Mouse (Mus musculus) liver, embryonic 13.5 days (tissue): Measurements from ENCODE around the gene Epp13. TPM values are rescaled to one million over a fixed set of nuclear protein-coding genes. Genes with fewer than 3 reads are reported as not detected.
A peak's percentile ranks its signal among the peaks of the same experiment; 100 is the strongest.
"Not testable (repeated sequence)": the region's sequence is repeated elsewhere in the genome, so short reads cannot be mapped to it uniquely, and the experiment has no call there.

Experiments
- ATAC-seq: fragments of 200-750 bp; cut with Nextera tagmentation; 2 replicates; pipeline ENCODE4 v1.8.0; 2017; ENCODE audit warnings: low read depth, mild to moderate bottlenecking, moderate number of reproducible peaks, moderate library complexity
- DNase-seq: peaks from one replicate; pipeline ENCODE4 v3.0.0; 2022
- H3K27ac ChIP-seq: fragments of 300-500 bp; sonication (generic); 2 replicates; pipeline ENCODE4 v1.5.1; 2015; ENCODE audit warnings: moderate library complexity, mild to moderate bottlenecking, inconsistent platforms
- H3K27me3 ChIP-seq: fragments of 300-500 bp; sonication (generic); 2 replicates; pipeline ENCODE4 v1.6.1; 2015; ENCODE audit warnings: mild to moderate bottlenecking, inconsistent platforms
- H3K36me3 ChIP-seq: fragments of 300-500 bp; sonication (generic); 2 replicates; pipeline ENCODE4 v1.6.1; 2015; ENCODE audit warnings: mild to moderate bottlenecking, inconsistent platforms
- H3K4me1 ChIP-seq: fragments of 300-500 bp; sonication (generic); replicated peaks from 2 replicates; pipeline ENCODE4 v1.6.1; 2015; ENCODE audit warnings: inconsistent platforms
- H3K4me2 ChIP-seq: fragments of 300-500 bp; sonication (generic); 2 replicates; pipeline ENCODE4 v1.6.1; 2015; ENCODE audit warnings: inconsistent platforms, mild to moderate bottlenecking, moderate library complexity
- H3K4me3 ChIP-seq: fragments of 300-500 bp; sonication (generic); replicated peaks from 2 replicates; pipeline ENCODE4 v1.5.1; 2015; ENCODE audit warnings: mild to moderate bottlenecking, inconsistent platforms
- H3K9ac ChIP-seq: fragments of 300-500 bp; sonication (generic); 2 replicates; pipeline ENCODE4 v1.6.1; 2015; ENCODE audit warnings: mild to moderate bottlenecking, inconsistent platforms
- H3K9me3 ChIP-seq: fragments of 300-500 bp; sonication (generic); replicated peaks from 2 replicates; pipeline ENCODE4 v1.6.1; 2016; ENCODE audit warnings: inconsistent platforms
- WGBS: fragments of 180-500 bp; shearing (Covaris S2); methylation state at CpG from one replicate; pipeline ENCODE4 v1.1.7; 2015; ENCODE audit not compliant: insufficient replicate concordance; 5-methylcytosine and 5-hydroxymethylcytosine counted together
- polyA plus RNA-seq: library from polyadenylated mRNA; unstranded; fragments of >200 nt; fragmentation: Nextera tagmentation; extraction: Ambion mirVana; gene quantifications from 2 replicates; pipeline ENCODE4 v1.2.1, GENCODE M21; 2015

Gene Epp13
- polyA plus RNA-seq, 1 experiment from 2014 or later = not detected

DNA sequence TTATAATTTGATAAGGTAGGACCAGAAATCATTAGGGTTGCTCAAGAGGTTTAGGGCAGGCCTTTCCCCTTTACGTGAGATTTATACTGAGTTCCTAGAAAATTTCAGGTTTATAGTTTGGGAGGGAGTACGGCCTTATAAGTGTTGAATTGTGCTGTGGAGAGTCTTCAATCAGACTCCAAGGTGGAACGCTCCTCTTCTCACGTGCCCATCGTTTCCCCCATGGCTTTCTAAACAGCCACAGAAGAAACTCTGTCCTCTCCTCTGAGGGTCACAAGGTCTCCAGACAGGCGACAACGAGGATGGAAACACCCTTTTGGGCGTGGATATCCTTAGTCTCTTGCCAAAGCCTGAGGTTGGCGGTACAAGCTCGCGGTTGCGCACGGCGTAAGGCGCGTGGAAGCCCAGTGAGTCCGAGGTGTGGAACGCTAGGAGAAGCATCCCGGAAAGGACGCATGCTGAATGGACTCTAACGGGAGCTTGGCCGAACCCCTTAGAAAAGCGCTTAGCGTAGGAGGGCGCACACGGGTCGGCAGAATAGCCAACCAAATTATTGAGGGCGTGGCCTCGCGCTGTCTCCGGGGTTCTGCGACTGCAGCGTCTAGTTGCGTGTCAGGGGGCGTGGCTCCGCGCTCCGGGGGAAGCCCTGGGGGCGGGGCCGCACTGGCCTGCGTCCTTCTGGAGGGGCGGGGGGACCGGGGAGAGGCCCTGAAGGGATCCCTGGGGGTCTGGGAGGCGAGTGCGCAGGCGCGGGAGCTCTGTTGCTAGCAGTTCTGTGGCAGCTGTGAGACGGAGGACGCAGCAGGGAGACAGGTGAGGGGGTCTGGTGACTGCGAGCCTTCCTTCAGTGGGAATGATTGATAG lies 33.6 kb downstream of the Epp13 start, which contains the start of gene Zfp667:
Gene Zfp667, plus strand, starts transcription at position 738 of the 864 bp plus-strand sequence.
- 3% methylated on average over 50 of the region's 50 CpGs for WGBS

DNA sequence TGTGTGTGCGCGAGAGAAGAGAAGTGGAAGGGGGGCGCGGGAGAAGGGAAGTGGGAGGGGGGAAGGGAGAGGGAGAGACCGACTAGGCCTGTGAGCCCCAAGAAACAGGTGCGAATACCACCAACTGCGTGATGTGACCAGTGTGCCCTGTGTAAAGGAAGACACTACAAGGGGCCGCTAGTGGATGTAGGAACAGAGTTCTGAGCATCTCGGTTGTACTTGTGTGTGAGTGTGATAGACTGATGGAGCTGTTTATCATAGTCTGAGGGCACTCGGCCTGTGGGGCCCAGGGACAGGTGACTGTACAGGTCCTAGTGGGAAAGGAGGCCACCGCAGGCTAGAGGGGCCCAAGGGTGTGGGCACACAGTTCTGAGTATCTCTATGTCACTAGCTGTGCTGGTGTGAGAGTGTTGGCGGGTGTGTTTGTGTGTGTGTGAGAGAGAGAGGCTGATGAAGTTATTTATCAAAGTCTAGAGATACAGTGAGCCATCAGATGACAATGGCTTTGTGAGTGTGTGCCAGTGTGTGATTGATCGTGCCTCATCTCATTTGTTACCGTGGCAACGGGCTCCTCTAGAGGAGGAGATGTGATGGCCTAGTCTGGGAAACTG lies 34.5 kb downstream of the Epp13 start:
- Histone ChIP-seq H3K4me2 (peak overlapping the region; percentile 82), H3K27me3 (no peaks in the 10 kb centered on the region), H3K36me3 (peaks cover 3% of the 10 kb centered on the region; the same call in 1 of the 2 replicates), H3K27ac (peak overlapping the region; percentile 76), H3K4me1 (peaks cover 48% of the 10 kb centered on the region), H3K4me3 (peak overlapping the region; percentile 71), H3K9me3 (no peaks in the 10 kb centered on the region), H3K9ac (peak overlapping the region; percentile 75)
- ATAC-seq (peak; percentile 74), DNase-seq (peak; percentile 54)
- WGBS = 19% methylated on average over 15 of the region's 15 CpGs

More for the DNA sequence above, 33.6 kb downstream of the Epp13 start, which contains the start of gene Zfp667:
- Histone ChIP-seq H3K9ac (peak within 1 kb of the TSS; percentile 75), H3K4me2 (peak within 1 kb of the TSS; percentile 82), H3K27ac (peak within 1 kb of the TSS; percentile 76), H3K36me3 (peaks cover 3% of the 10 kb centered on the region; the same call in 1 of the 2 replicates), H3K27me3 (no peaks in the 10 kb centered on the region), H3K4me3 (peak within 1 kb of the TSS; percentile 71), H3K4me1 (peaks cover 48% of the 10 kb centered on the region), H3K9me3 (no peaks in the 10 kb centered on the region)
- peak; percentile 96 for DNase-seq
- ATAC-seq = peak; percentile 83

DNA sequence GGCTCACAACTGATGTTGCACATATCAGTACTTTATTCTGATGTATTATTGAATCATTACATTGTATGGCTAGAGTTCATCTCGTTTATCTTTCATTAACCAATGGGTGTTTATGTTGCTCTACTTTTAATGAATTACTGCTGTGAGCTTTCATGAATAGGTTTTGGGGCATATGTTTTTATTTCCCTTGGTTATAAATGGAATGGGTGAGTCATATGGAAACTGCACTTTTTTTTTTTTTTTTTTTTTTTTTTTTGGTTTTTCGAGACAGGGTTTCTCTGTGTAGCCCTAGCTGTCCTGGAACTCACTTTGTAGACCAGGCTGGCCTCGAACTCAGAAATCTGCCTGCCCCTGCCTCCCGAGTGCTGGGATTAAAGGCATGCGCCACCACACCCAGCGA lies 38.6 kb downstream of the Epp13 start:
- Histone ChIP-seq H3K4me1 (peaks cover 24% of the 10 kb centered on the region), H3K36me3 (peaks cover 29% of the 10 kb centered on the region)
- H3K4me2 ChIP-seq, ATAC-seq, H3K27ac ChIP-seq, H3K9me3 ChIP-seq, H3K9ac ChIP-seq, H3K4me3 ChIP-seq, DNase-seq, H3K27me3 ChIP-seq: not testable (repeated sequence)
- WGBS = 70% methylated on average over 5 of the region's 6 CpGs

DNA sequence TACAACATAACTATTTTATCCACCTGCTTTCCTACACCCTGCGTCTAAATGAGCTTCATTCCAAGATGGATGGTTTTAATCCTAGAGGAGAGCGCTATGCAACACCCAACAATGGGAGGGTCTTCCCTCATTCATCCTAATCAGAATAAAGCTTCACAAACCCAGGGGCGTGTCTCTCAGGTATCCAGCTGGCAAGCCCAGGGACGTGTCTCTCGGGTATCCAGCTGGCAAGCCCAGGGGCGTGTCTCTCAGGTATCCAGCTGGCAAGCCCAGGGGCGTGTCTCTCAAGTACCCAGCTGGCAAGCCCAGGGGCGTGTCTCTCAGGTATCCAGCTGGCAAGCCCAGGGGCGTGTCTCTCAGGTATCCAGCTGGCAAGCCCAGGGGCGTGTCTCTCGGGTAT lies 48.3 kb downstream of the Epp13 start:
- DNase-seq, H3K9me3 ChIP-seq, ATAC-seq, H3K4me3 ChIP-seq, H3K27ac ChIP-seq, H3K27me3 ChIP-seq, H3K4me2 ChIP-seq, H3K4me1 ChIP-seq, H3K9ac ChIP-seq: not testable (repeated sequence)
- H3K36me3 ChIP-seq = peaks cover 27% of the 10 kb centered on the region
- WGBS = 68% methylated on average over 11 of the region's 11 CpGs

DNA sequence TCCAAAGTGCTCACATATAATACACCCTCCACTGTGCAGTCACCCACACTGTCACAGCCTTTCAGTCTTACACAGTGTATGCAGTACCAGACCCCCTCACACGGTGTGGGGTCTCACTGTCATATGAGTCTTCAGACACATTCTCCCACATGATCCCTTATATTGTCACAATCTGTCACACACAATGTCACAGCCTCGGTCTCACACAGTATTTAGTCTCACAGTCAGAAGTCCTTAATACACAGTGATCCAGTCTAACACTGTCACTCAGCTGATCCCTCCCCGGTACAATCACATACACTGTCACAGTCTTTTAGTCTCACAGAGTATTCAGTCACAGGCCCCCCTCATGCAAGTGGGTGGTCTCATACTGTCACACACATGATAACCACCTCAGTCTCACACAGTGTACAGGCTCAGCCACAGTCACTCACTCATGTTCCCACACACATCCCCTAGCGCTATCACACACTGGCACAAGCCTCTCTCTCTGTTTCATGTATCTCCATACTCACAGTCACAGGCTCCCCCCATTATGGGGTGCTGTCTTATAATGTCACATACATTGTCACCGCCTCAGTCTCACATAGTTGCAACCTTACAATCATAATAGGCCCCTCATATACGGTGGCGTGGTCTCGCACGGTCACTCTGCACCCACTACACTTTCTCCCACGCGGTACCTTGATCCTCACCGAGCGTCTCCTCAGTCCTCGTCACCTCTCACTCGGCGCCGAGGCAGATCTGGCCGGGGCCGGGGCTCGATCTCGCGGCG lies 78.1 kb downstream of the Epp13 start:
- peak; percentile 75 for ATAC-seq
- no peaks in the 10 kb centered on the region for H3K9me3 ChIP-seq
- H3K9ac ChIP-seq = peak overlapping the region; percentile 76
- no peaks in the 10 kb centered on the region for H3K36me3 ChIP-seq
- H3K4me3 ChIP-seq = peak overlapping the region; percentile 68
- peak overlapping the region; percentile 60; the same call in 1 of the 2 replicates for H3K27ac ChIP-seq
- no peak for DNase-seq
- 15% methylated on average over 23 of the region's 23 CpGs for WGBS
- peaks cover 14% of the 10 kb centered on the region for H3K4me1 ChIP-seq
- H3K27me3 ChIP-seq = no peaks in the 10 kb centered on the region
- peak overlapping the region; percentile 79 for H3K4me2 ChIP-seq

DNA sequence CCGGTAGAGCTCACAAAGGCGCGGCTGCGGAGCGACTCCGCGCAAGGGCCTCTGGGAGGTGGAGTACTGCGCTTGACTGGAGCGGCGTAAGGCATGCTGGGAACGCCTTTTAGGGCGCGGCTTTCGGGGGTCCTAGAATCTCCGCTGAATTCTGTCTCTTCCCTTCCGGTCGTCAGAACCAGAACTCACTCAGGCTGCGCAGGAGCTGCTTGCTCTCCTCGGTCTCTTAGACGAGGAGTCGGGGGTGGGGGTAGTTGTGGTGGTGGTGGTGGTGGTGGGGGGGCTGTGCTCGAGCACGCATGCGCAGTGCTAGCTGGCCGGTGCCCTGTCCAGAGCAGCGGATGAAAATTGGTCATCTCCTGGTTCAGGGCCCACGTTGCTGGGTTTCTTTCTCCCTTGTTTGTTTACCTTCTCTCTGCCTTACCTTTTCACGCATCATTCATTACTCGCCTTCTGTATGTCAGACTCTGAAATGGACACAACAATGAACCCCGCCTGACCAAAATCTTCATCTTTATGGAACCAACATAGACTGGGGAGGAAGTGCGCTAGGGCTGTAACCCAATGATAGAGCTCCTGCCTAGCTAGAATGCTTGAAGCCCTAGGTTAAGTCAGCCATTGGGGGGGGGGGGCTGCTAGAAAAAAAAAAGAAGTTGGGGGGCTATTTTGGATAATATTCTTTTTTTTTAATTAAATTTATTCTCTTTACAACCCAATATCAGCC lies 78.9 kb downstream of the Epp13 start, which contains the start of gene Zfp583:
Gene Zfp583, minus strand, starts transcription at position 53 of the 724 bp plus-strand sequence.
- peak within 1 kb of the TSS; percentile 79 for H3K4me2 ChIP-seq
- no peaks in the 10 kb centered on the region for H3K27me3 ChIP-seq
- H3K27ac ChIP-seq = peak within 1 kb of the TSS; percentile 60
- no peaks in the 10 kb centered on the region for H3K36me3 ChIP-seq
- peaks cover 14% of the 10 kb centered on the region for H3K4me1 ChIP-seq
- ATAC-seq = peak; percentile 93
- peak within 1 kb of the TSS; percentile 76 for H3K9ac ChIP-seq
- WGBS = 4% methylated on average over 31 of the region's 31 CpGs
- DNase-seq = peak; percentile 76
- peak within 1 kb of the TSS; percentile 68 for H3K4me3 ChIP-seq
- no peaks in the 10 kb centered on the region for H3K9me3 ChIP-seq

Other genes starting within 250 kb of the Epp13 start
- not detected in 2 replicates for gene Vmn1r65, start 241.7 kb upstream of the Epp13 start, polyA plus RNA-seq
- gene Nlrp4c, start 207.5 kb upstream of the Epp13 start, polyA plus RNA-seq = not detected in 2 replicates
- 9.9 and 12.0 TPM in 2 replicates for gene Zfp787, start 96.7 kb upstream of the Epp13 start, polyA plus RNA-seq
- 19.6 and 21.0 TPM in 2 replicates for gene Zfp444, start 80.5 kb upstream of the Epp13 start, polyA plus RNA-seq
- not detected in 2 replicates for gene Galp, start 55.6 kb upstream of the Epp13 start, polyA plus RNA-seq
- not detected in 2 replicates for gene Zscan5b, start 30.4 kb upstream of the Epp13 start, polyA plus RNA-seq
- gene Zfp667, start 33.9 kb downstream of the Epp13 start, polyA plus RNA-seq = 7.1 and 7.6 TPM in 2 replicates
- 1.1 and 1.3 TPM in 2 replicates for gene Zfp583, start 78.6 kb downstream of the Epp13 start, polyA plus RNA-seq
- gene Gm3854, start 91.0 kb downstream of the Epp13 start, polyA plus RNA-seq = 0.32 and 0.39 TPM in 2 replicates
- 0.88 and 0.97 TPM in 2 replicates for gene Zfp78, start 110.6 kb downstream of the Epp13 start, polyA plus RNA-seq
- gene Zfp28, start 130.6 kb downstream of the Epp13 start, polyA plus RNA-seq = 1.3 and 1.6 TPM in 2 replicates
- gene Smim17, start 146.0 kb downstream of the Epp13 start, polyA plus RNA-seq = not detected in 2 replicates
- not detected in 2 replicates for gene Gm20715, start 157.6 kb downstream of the Epp13 start, polyA plus RNA-seq
- not detected in 2 replicates for gene Olfr1344, start 186.0 kb downstream of the Epp13 start, polyA plus RNA-seq
- gene Olfr1336, start 203.5 kb downstream of the Epp13 start, polyA plus RNA-seq = not detected in 2 replicates
- not detected in 2 replicates for gene Olfr1346, start 214.4 kb downstream of the Epp13 start, polyA plus RNA-seq
- not detected in 2 replicates for gene Olfr5, start 234.2 kb downstream of the Epp13 start, polyA plus RNA-seq
- not detected in 2 replicates for gene Olfr1347, start 247.0 kb downstream of the Epp13 start, polyA plus RNA-seq